Mouse (Mus musculus) kidney, adult 9 months (tissue): ENCODE measurements around the gene Map2.

Experiments
- DNase-seq: peaks from one replicate; pipeline ENCODE4 v3.0.0; 2022

The Map2 gene

GRCm38 (mm10) chr1:66175041-66175665 lies at the start of gene Map2:
TSS of gene Map2 (plus strand) at chr1:66175273.
- DNase-seq = peak; percentile 80

DNA sequence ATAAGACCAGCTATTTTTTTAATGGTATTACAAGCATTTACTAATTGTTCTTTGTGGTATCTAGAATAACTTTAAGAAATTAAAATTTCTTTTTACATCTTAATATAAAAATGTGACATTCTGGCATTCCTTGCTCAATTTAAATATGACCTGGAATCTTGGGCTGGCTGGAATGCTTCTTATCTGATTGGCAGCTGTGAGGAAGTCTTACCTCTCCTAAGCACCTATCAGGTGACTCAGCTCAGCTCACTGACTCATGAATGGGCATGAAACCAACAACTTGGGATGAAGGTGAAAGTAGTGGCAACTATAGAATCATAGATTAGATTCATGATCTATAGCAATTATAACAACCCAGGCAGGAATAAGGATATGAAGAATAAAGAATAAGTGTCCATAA lies 42.1 kb upstream of the Map2 start:
- peak; percentile 22 for DNase-seq

- no peak for DNase-seq
Measured at GRCm38 (mm10) chr1:66135324-66135723, 39.7 kb upstream of the Map2 start.

DNA sequence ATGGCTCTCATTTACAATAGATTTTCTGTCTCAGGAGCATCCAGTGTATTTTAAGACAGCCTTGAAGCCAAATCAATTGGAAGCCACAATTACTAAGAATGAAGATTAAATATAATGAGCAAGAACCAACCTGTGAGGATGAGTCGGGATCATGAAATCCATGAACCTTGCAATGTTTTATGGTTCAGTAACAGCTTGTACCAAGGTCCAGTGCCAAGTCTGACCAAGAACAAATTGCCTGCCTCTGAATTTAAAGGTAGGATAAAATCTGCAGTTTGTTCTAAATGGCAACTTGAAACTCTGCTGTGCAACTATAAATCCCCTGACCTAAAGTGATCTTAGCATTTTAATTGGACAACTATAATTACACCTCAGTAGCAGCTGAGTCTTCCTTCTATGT lies 34.4 kb upstream of the Map2 start:
- DNase-seq = peak; percentile 52

DNA sequence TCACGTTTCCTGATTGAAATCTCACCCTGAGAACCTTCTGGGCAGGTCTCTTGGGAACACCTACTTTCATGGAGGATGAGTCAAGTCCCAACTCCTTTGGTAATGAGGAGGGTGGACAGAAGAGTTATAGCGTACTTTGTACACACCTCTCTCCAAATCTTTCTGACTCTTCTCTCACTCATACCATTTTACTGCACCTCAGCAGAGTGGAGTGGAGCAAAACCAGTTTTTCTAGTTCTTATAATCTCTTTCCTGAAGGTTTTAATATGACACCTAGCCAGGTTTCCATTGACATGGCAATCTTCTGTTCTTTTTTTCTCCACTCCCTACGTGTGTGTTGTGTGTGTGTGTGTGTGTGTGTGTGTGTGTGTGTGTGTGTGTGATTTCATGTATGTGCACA lies 29.9 kb upstream of the Map2 start:
- DNase-seq = no peak

- no peak for DNase-seq
Measured at GRCm38 (mm10) chr1:66148825-66149514, 26.1 kb upstream of the Map2 start.

DNA sequence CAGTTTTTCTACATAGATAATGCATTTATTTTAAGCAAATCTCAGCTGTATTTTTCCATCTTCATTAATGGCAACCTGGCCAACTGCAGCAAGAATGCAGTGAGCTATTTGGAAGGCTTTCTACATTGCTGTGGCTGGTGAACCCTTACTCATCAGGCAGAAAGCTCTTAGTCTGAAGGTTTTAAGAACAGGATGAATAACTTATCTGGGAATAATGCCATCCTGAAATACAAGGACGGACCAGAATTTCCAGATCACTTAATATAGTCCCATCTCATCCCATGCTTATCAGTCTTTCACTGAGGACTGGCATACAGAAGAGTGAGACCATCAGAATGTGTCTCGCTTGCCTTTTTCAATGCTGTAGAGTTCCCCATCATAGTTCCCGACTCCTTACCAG lies 24.3 kb upstream of the Map2 start:
- no peak for DNase-seq

DNA sequence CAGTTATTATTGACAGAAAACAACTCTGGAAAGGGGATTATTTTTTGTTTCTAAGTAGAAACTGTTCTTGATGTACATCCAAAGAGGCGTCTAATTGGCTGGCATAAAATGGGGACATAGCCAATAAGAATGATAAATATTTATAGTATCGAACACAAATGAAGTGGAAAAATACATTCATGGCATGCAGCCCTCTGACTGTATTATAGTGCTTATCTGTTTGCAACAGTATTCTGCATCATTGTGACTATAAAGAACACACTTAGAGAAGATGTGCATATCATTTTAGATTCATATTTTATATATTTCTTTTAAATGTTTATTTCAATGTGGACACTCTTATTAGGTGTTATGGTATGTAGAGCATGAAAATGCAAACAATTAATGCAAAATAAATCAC lies 17.9 kb upstream of the Map2 start:
- DNase-seq = no peak

GRCm38 (mm10) chr1:66157589-66157988 lies 17.5 kb upstream of the Map2 start:
- no peak for DNase-seq

DNA sequence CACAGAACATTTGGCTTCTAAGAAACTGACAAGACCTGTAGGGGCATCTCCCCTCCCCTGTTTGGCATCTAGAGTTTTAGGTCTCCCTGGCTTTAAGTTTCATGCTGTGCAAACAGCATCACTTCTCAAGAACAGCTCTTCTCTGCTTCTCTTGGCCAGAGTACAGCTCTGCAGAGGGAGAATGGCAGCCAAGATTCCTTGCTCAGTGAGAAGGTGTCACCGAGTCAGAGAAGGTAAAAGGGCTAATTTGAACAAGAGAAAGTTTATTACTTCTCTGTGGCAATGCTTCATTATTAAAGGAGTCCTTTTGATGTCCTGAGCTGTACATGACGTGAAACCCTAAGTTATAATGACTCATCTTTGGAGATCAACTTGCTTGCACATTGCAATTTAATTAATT lies 10.4 kb upstream of the Map2 start:
- DNase-seq = no peak

DNA sequence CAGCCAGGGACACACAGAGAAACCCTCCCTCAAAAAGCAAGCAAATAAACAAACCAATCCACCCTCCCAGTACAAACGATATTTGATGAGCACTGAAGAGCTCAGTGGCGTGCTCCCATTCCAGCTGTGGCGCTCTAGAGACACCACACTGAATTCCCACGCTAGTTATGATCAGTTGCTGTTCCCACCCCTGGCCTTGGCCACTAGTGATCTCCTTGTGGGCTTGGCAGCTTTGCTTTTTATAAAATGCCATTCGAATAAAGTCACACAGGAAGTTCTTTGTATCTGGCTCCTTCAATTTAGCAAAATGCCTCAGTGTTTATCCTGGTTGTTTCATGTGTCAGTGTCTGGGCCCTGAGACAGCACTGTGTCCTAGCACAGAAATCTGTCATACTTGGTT lies 6.4 kb upstream of the Map2 start:
- no peak for DNase-seq

- DNase-seq = no peak
Measured at GRCm38 (mm10) chr1:66172127-66172526, 2.9 kb upstream of the Map2 start.

- no peak for DNase-seq
Measured at GRCm38 (mm10) chr1:66173630-66174029, 1.4 kb upstream of the Map2 start.

- no peak for DNase-seq
Measured at GRCm38 (mm10) chr1:66176012-66176837, 1.2 kb downstream of the Map2 start.

DNA sequence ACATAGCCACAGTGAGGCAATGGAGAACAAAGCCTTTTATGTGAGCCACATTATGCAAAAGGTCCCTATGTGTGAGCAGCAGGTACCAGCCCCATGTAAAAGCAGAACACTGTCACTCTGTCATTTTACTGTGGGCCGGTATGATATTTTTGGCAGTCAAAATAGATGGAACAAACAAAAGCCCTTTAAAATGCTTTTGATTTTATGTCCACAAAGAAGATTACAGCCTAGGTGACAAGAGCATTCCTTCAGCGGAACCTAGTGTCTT lies 1.7 kb downstream of the Map2 start:
- DNase-seq = no peak

GRCm38 (mm10) chr1:66177489-66178170 lies 2.6 kb downstream of the Map2 start:
- no peak for DNase-seq

DNA sequence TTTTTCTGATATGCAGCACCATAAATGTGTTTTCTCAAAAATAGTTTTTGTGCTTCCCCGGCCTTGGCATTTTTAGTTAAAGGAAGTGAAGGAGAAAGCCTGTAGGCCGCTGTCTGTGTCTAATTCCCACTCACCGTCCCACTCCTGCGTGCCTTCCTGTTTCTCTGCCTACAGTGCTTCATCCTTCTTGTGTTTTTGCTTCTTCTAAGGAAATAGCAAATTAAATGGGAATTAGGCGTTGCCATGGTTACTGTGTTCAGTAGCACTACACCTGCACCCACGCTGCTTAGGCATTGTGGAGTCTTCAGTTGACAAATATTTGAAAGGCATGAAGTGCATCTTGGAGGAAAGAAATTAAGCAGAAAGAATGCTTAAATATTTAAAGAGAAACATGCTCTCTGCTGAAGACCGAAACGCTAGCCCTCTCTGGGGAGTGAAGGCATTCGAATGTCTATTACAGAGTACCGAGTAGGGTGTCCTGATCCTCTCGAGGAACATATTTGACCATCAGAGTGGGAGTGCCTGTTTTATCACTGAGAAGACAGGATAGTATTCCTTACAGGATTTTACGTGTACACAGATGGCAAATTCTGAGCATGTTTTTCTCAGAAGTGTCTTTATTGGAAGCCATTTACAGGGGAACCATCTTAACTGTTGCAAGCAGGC lies 12.1 kb downstream of the Map2 start:
- DNase-seq = no peak

- DNase-seq = no peak
Measured at GRCm38 (mm10) chr1:66192401-66192800, 17.3 kb downstream of the Map2 start.

DNA sequence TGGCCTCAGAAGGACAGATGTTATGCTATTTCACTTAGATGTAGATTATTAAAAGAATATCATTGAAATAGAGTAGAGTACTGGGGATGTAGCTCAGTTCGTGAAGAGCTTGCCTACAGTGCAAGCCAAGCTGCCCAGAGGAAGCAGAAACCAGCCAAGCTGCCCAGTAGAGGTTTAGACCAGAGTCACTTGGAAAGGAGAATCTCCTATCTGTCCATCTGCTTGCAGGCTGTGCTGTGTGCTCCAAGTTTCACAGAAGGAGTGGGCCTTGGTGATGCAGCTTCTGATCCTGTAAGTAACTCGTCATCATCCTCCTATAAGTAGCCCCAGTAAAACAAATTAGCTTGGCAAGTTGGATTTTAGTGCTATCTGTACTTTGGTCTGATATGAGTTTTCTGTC lies 17.8 kb downstream of the Map2 start:
- DNase-seq = no peak

DNA sequence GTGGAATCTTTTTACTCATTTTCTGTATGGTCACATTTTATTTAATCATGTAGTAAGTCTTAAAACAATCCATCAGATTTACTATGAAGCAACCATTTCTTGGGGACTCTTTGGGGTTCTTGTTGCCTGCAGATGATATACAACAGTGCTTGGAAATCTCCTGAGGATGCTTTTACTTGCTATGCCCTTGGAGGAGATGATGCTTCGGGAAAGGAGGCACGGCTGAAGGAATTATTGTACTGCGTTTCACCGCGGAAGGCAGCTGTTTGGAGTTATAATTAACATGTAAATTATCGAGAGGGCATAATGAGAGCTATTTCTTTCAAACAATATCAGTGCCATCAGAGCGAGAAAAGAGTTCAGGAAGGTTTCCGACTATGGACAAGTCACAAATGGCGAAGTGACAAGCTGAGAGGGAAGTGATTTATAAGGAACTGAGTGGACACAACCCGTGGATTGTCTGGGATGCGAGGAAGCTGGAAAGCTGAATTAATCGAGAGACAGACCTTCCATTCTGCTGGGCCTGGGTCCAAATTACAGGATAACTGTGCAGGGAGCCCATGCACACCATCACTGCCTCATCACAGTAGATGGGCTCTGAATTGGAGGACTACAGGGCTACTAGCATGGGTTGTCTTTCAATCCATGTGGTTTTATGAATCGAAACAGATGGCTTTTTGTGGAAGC lies 20.1 kb downstream of the Map2 start:
- DNase-seq = no peak

GRCm38 (mm10) chr1:66196240-66196639 lies 21.2 kb downstream of the Map2 start:
- no peak for DNase-seq

DNA sequence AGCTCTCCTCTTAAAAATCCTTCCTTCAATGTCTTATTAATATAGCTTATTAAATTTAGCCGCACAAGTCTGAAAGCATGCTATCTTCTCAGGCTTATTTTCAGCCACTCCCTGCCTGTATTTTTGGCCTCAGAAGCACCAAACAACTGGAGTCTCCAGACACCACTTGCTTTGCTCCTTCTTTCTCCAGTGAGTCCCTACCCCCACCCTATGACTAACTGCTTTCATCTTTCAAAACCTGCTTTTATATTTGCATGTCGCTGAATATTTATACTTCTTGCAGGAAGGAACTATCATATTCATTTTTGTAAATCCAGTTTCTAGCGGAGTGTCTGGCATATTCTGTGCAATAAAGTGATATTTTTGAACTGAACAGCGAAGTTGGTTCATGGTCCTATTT lies 21.6 kb downstream of the Map2 start:
- DNase-seq = no peak

- DNase-seq = no peak
Measured at GRCm38 (mm10) chr1:66205517-66205916, 30.4 kb downstream of the Map2 start.
